Mouse (Mus musculus) kidney, postnatal 0 days (tissue): ENCODE data around the gene Ryr2. TPM values are rescaled to one million over a fixed set of nuclear protein-coding genes. Genes with fewer than 3 reads are reported as not detected.

Experiments used
- ATAC-seq: fragments of 200-750 bp; cut with Nextera tagmentation; replicated peaks from 2 replicates; pipeline ENCODE4 v1.8.0; 2017; ENCODE audit warnings: low read depth, moderate number of reproducible peaks, moderate TSS enrichment, moderate library complexity; ENCODE audit not compliant: low FRiP score
- DNase-seq: peaks from one replicate; pipeline ENCODE4 v3.0.0-alpha.2; 2016; ENCODE audit warnings: low spot score
- H3K27ac ChIP-seq: fragments of 300-500 bp; sonication (generic); 2 replicates; pipeline ENCODE4 v1.5.1; 2014; ENCODE audit warnings: mild to moderate bottlenecking
- H3K27me3 ChIP-seq: fragments of 300-500 bp; sonication (generic); 2 replicates; pipeline ENCODE4 v1.6.1; 2014; ENCODE audit warnings: low read length, mixed read lengths; ENCODE audit not compliant: insufficient read depth
- H3K36me3 ChIP-seq: fragments of 300-500 bp; sonication (generic); 2 replicates; pipeline ENCODE4 v1.6.1; 2014; ENCODE audit warnings: low read length, mixed read lengths; ENCODE audit not compliant: insufficient read depth
- H3K4me1 ChIP-seq: fragments of 300-500 bp; sonication (generic); replicated peaks from 2 replicates; pipeline ENCODE4 v1.6.1; 2014; ENCODE audit warnings: antibody characterized with exemption, low read length, mixed read lengths; ENCODE audit not compliant: insufficient read depth
- H3K4me2 ChIP-seq: fragments of 300-500 bp; sonication (generic); 2 replicates; pipeline ENCODE4 v1.6.1; 2014; ENCODE audit warnings: mild to moderate bottlenecking, low read length, moderate library complexity, mixed read lengths
- H3K4me3 ChIP-seq: fragments of 300-500 bp; sonication (generic); replicated peaks from 2 replicates; pipeline ENCODE4 v1.5.1; 2014; ENCODE audit warnings: low read depth, low read length
- H3K9ac ChIP-seq: fragments of 300-500 bp; sonication (generic); 2 replicates; pipeline ENCODE4 v1.6.1; 2014; ENCODE audit warnings: low read depth, low read length
- H3K9me3 ChIP-seq: fragments of 300-500 bp; sonication (generic); replicated peaks from 2 replicates; pipeline ENCODE4 v1.6.1; 2016; ENCODE audit warnings: low read length, inconsistent platforms, mixed read lengths
- CTCF ChIP-seq: IDR thresholded peaks from 2 replicates; pipeline ENCODE4 v1.5.1; 2016; ENCODE audit warnings: antibody characterized with exemption, low read depth, mild to moderate bottlenecking, moderate library complexity
- WGBS: fragments of 180-500 bp; shearing (Covaris S2); extraction: QIAGEN DNeasy Blood & Tissue Kit; methylation state at CpG from one replicate; pipeline ENCODE4 v1.1.7; 2014; 5-methylcytosine and 5-hydroxymethylcytosine counted together
- polyA plus RNA-seq: library from polyadenylated mRNA; unstranded; fragments of >200 nt; fragmentation: Nextera tagmentation; extraction: Ambion mirVana; gene quantifications from 2 replicates; pipeline ENCODE4 v1.2.1, GENCODE M21; 2015

Ryr2 gene
- polyA plus RNA-seq, 1 experiment from 2014 or later, result 0.09 TPM

- no peak overlapping the region for H3K4me2 ChIP-seq
- TF ChIP-seq CTCF, result no peak
- 74% methylated on average over 1 of the region's 1 CpGs for WGBS
- no peak overlapping the region for H3K27ac ChIP-seq
- H3K4me3 ChIP-seq, result no peak overlapping the region
- no peak for ATAC-seq
- no peaks in the 10 kb centered on the region for H3K9me3 ChIP-seq
- no peaks in the 10 kb centered on the region for H3K27me3 ChIP-seq
- no peak for DNase-seq
- H3K4me1 ChIP-seq, result no peaks in the 10 kb centered on the region
- H3K36me3 ChIP-seq, result no peaks in the 10 kb centered on the region
- no peak overlapping the region for H3K9ac ChIP-seq
Measured at GRCm38 (mm10) chr13:12050809-12051208, 55.9 kb downstream of the Ryr2 start.

- ATAC-seq (no peak), DNase-seq (no peak)
- no peak overlapping the region for H3K4me2 ChIP-seq
- H3K9me3 ChIP-seq, result no peaks in the 10 kb centered on the region
- H3K36me3 ChIP-seq, result no peaks in the 10 kb centered on the region
- TF ChIP-seq CTCF, result no peak
- H3K27ac ChIP-seq, result no peak overlapping the region
- H3K9ac ChIP-seq, result no peak overlapping the region
- WGBS, result 80% methylated on average over 4 of the region's 4 CpGs
- H3K4me3 ChIP-seq, result no peak overlapping the region
- H3K4me1 ChIP-seq, result no peaks in the 10 kb centered on the region
- H3K27me3 ChIP-seq, result no peaks in the 10 kb centered on the region
Measured at GRCm38 (mm10) chr13:12047059-12047458, 59.7 kb downstream of the Ryr2 start.

- Histone ChIP-seq H3K4me3 (no peak overlapping the region), H3K9ac (no peak overlapping the region), H3K27ac (no peak overlapping the region), H3K9me3 (no peaks in the 10 kb centered on the region), H3K4me2 (no peak overlapping the region), H3K27me3 (no peaks in the 10 kb centered on the region), H3K4me1 (no peaks in the 10 kb centered on the region), H3K36me3 (no peaks in the 10 kb centered on the region)
- WGBS, result 73% methylated on average over 2 of the region's 2 CpGs
- ATAC-seq (no peak), DNase-seq (no peak)
- no peak for TF ChIP-seq CTCF
Measured at GRCm38 (mm10) chr13:12044751-12045150, 62.0 kb downstream of the Ryr2 start.

- Histone ChIP-seq H3K36me3 (no peaks in the 10 kb centered on the region), H3K9me3 (no peaks in the 10 kb centered on the region), H3K4me1 (no peaks in the 10 kb centered on the region), H3K9ac (no peak overlapping the region), H3K4me2 (no peak overlapping the region), H3K27me3 (no peaks in the 10 kb centered on the region), H3K27ac (no peak overlapping the region), H3K4me3 (no peak overlapping the region)
- WGBS, result 71% methylated on average over 8 of the region's 8 CpGs
- no peak for ATAC-seq
- TF ChIP-seq CTCF, result no peak
- no peak for DNase-seq
Measured at GRCm38 (mm10) chr13:12042891-12043491, 63.8 kb downstream of the Ryr2 start.

GRCm38 (mm10) chr13:12039967-12040366 lies 66.8 kb downstream of the Ryr2 start:
- WGBS, result 88% methylated on average over 3 of the region's 3 CpGs
- H3K4me1 ChIP-seq, result no peaks in the 10 kb centered on the region
- no peaks in the 10 kb centered on the region for H3K36me3 ChIP-seq
- no peaks in the 10 kb centered on the region for H3K27me3 ChIP-seq
- DNase-seq (no peak), ATAC-seq (no peak)
- H3K27ac ChIP-seq, result no peak overlapping the region
- no peak for TF ChIP-seq CTCF
- no peak overlapping the region for H3K4me3 ChIP-seq
- H3K9ac ChIP-seq, result no peak overlapping the region
- no peak overlapping the region for H3K4me2 ChIP-seq
- no peaks in the 10 kb centered on the region for H3K9me3 ChIP-seq

GRCm38 (mm10) chr13:12038676-12039075 lies 68.1 kb downstream of the Ryr2 start:
- H3K4me1 ChIP-seq, result no peaks in the 10 kb centered on the region
- WGBS, result 89% methylated on average over 4 of the region's 4 CpGs
- no peaks in the 10 kb centered on the region for H3K36me3 ChIP-seq
- no peaks in the 10 kb centered on the region for H3K27me3 ChIP-seq
- H3K9me3 ChIP-seq, result no peaks in the 10 kb centered on the region
- no peak for ATAC-seq
- no peak overlapping the region for H3K4me3 ChIP-seq
- H3K9ac ChIP-seq, result no peak overlapping the region
- TF ChIP-seq CTCF, result no peak
- H3K27ac ChIP-seq, result no peak overlapping the region
- DNase-seq, result no peak
- H3K4me2 ChIP-seq, result no peak overlapping the region

- Histone ChIP-seq H3K4me1 (no peaks in the 10 kb centered on the region), H3K27me3 (no peaks in the 10 kb centered on the region), H3K4me3 (no peak overlapping the region), H3K9me3 (no peaks in the 10 kb centered on the region), H3K36me3 (no peaks in the 10 kb centered on the region), H3K9ac (no peak overlapping the region), H3K27ac (no peak overlapping the region), H3K4me2 (no peak overlapping the region)
- DNase-seq (no peak), ATAC-seq (no peak)
- WGBS, result 68% methylated on average over 4 of the region's 4 CpGs
- TF ChIP-seq CTCF, result no peak
Measured at GRCm38 (mm10) chr13:12037241-12037640, 69.5 kb downstream of the Ryr2 start.
